Mouse (Mus musculus) mesoderm, embryonic 11.5 days (tissue): ENCODE data around the gene Ahcyl2.
A peak's percentile ranks its signal among the peaks of the same experiment; 100 is the strongest.

Experiments used
- DNase-seq: peaks from one replicate; pipeline ENCODE4 v3.0.0-alpha.2; 2012; ENCODE audit warnings: low read depth, low spot score

Ahcyl2 gene

DNA sequence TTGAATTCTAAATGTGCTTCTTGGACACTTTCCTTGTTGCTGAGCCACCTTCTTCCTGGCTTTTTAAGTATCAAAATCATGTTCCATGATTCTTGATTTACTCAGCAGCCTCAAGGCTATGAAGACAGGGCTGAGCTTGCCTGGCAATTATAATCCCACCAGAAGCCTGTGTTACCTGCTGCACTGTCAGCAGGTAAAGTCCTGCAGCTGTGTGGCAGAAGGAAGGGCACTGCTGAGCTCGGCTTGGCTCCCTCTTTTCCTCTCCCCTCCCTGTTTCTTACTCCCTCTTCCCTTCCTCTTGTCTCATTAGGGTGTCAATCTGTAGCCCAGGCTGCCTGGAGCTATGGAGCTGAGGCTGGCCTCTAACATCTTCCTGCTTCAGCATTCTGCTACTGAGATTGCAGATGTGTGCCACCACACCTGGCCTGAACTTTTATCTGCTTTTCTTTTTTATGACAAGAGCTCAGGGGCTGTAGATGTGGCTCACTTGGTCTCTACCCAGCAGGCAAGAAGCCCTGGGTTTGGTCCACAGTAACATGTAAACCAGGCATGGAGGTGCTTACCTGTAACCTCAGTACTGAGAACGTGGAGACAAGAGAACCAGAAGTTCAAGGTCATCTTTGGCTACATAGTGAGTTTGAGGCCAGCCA, 3.0 kb downstream of the Ahcyl2 start:
- DNase-seq, result no peak

DNA sequence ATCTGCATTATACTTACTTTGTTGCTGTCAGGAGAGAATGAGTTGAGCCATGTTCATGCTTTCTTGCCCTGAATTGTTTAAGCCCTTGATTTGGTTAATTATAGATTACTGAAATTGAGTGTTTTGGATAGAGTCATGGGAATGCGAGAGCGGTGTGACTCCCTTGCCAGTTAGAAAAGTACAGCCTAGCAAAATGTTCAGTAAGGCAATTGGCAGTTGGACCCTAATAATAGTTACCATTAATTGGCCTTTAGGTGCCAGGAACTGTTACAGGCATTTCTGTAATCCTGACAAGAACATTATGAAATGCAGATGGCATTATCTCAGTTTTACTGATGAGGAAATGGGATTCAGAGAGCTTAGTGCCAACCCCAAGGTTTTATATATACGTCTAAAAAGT, 4.4 kb downstream of the Ahcyl2 start:
- no peak for DNase-seq

DNA sequence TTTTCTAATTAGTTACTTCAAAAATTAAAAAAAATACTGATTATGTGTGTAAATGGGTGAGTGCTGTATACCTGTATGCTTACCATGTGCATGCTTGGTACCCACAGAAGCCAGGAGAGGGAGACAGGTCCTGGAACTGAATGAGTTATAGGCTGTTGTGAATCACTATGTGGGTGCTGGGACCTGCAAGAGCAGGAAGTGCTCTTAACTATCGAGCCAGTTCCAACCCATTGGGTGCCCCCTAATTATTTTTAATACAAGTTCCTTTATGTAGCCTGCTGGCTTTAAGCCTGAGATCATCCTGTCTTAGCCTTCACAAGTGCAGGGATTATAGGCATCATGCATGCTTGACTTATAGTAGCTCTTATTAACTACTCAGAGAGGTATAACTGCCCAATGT, 6.3 kb downstream of the Ahcyl2 start:
- no peak for DNase-seq

DNA sequence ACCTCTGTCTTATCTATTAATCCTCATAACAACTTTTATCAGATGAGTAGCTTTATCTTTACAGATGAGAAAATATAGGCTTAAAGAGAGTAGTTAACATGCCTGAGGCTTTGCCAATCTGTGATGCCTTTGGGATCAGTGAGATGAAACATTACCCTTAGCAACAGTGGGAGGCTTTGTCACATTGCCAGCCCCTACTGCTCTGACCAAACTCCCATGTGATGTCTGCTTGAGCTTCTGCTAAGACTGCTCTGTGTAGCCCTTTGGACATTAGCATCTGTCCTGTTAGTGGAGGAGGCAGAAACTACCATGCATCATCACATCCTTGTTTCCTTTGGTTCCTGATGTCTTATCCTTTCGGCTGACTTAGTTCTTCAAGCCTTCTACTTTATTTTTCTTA, 7.8 kb downstream of the Ahcyl2 start:
- no peak for DNase-seq

DNA sequence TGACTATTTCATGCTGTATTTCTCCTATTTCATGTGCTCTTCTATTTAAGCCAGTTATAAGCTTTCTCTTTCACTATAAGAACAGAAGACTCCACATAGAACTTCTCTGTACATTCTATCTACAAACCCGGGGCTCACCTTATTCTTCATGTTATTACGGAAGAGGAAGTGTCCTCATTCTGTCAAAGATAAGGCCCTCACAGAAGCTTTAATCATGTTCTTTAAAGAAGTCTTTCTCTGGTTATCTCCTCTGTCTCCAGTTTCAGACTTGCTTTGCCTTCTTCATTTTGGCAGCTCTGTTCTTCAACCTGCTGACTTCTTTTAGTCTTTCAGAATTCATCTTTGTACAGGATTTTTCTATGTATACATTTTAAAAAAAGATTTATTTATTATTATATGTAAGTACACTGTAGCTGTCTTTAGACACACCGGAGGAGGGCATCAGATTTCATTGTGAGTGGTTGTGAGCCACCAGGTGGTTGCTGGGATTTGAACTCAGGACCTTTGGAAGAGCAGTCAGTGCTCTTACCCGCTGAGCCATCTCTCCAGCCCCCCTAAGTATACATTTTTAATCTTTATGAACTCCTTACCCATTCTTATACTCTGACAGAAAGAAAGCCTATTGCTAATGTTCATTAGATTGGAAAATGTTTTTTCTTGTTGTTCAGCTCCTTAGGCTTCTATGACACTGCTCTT, 8.9 kb downstream of the Ahcyl2 start:
- DNase-seq, result no peak

DNA sequence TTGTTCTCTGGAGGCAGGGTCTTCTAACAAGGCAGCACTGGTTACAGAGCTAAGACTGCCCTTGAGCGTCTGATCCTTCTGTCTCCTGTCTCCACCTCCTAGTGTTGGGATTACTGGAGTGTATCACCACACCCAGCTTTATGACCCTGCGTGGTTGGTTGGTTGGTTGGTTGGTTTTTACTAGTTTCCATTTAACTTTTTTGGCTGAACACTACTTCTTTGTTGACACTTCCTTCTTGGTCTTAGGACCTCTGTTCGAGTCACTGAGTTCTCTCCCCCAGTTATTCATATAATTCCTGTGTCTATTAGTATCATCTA, 9.4 kb downstream of the Ahcyl2 start:
- DNase-seq, result no peak

DNA sequence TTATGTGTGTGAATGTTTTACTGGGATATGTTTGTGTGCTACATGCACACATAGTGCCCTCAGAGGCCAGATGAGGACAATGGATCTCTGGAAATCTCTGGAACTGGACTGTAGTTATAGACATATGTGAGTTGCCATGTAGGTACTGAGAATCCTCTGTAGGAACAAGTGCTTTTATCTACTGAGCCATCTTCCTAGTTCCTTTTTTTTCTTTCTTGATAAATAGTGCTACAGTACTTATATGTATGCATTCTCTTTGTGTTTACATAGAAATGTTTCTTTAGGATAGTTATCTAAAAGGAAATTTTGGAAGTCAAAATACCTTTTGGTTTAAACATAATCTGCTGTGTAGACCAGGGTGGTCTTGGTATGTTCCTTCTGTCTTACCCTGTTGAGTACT, 12.3 kb downstream of the Ahcyl2 start:
- DNase-seq, result no peak

DNA sequence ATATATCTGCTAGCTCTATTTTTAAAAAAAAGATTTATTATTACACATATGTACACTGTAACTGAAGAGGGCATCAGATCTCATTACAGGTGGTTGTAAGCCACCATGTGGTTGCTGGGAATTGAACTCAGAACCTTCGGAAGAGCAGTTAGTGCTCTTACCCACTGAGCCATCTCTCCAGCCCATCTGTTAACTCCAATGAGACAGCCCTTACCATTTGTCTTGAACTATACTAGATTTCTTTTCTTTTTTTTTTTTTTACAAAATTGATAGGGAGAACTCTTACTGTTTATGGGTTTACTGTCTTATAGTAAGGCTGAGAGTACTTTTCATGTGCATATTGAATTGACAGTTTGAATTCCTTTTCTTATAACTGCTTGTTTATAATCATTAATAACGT, 12.8 kb downstream of the Ahcyl2 start:
- no peak for DNase-seq

DNA sequence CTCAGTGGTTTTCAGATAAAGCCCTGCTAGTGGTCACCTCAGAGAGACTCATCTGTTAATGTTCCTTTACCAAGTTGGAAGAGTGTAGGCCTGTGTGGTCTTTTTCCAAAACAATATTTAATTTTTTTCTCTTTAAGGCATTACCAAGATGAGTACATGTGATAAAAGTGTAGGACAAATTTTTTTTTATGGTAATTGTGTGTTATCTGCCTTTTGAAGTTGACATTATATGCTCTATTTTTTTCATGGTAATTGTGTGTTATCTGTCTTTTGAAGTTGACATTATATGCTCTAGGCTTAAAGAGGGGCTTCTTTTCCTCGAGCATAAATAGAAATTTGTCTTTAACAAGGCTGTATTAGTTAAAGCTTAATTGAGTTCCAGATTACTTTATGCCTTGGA, 14.4 kb downstream of the Ahcyl2 start:
- no peak for DNase-seq

DNA sequence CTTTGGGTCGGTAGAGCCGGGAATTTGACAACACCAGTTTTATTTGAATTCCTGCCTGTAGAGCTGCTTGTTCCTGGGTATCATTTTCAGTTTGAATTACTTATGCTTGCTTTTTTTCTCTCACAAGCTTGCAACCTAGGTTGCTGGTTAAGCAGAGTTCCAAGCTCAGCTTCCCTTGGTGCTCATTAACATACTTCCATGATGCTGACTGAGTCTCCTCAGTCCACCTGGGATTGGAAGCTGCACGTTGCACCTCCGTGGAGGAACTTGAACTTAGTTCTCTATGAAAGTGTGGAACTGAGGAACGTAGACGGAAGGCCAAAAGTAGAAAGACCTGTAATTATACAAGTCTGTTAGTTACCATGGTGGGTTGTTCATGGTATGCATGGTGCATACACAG, 16.1 kb downstream of the Ahcyl2 start:
- no peak for DNase-seq

DNA sequence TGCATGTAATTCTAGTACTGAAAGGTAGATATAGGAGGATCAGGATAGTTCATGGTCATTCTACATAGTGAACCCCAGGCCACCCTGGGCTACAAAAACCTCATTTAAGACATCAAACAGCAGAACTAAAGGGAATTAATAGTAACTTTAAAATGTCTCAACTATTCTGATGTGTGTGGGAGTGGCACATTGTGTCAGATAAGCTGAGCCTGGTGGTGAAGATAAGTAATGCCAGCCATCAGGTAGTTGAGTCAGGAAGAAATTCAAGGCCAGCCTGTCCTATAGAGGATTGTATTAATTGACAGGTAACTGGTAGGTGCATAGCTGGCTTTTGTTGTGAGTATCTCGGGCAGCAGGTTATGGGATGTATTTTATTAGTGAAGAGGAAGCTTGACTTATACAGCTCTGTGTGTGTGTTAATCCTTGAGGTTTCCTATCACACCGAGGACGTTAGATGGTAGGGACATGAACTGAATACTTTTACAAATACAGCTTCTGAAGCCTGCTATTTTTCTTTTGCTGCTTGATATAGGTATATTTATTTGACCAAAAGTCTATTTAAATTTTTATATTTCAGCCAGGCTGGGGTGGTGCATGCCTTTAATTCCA, 16.7 kb downstream of the Ahcyl2 start:
- DNase-seq, result no peak

DNA sequence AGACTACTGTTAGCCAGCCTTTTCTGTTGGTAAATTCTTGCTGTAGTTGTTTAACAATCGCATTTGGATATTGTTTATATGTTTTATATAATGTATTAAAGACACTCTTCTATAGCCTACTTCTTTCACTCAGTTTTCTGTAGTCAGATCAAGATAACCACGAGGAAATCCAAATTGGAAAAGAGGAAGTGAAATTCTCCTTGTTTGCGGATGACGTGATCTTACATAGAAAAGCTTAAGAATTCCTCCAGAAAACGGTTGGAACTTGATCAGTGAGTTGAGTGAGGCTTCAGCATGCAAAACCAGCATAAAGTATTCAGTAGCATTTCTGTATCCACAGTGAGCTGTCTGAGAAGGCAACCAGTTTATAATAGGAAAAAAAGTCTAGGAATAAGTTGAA, 17.9 kb downstream of the Ahcyl2 start:
- no peak for DNase-seq

DNA sequence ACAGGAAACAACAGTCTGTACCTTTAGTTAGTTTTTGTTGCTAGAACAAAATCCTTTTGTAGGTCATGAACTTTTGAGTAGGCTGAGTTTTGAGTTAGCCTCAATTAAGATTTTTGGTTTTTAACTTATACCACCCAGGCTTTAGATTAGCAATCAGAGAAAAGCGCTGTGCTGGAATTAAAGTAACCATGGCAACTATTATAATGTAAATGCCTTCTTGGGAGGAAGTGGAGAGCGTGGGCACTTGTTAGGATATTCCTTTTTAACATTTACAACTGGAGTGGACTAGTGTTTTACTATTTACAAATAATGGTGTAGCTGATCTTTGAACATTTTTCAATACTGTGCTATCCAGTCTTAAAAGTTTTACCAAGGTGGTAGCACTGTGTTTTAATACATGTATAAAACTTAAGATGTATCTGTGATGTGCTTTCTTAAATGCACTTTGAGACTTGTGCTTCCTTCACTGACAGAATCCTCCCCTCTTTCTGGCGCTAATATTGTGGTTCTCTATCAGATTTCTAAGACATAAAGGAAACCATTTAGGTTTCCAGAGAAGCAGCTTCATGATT, 21.1 kb downstream of the Ahcyl2 start:
- no peak for DNase-seq

DNA sequence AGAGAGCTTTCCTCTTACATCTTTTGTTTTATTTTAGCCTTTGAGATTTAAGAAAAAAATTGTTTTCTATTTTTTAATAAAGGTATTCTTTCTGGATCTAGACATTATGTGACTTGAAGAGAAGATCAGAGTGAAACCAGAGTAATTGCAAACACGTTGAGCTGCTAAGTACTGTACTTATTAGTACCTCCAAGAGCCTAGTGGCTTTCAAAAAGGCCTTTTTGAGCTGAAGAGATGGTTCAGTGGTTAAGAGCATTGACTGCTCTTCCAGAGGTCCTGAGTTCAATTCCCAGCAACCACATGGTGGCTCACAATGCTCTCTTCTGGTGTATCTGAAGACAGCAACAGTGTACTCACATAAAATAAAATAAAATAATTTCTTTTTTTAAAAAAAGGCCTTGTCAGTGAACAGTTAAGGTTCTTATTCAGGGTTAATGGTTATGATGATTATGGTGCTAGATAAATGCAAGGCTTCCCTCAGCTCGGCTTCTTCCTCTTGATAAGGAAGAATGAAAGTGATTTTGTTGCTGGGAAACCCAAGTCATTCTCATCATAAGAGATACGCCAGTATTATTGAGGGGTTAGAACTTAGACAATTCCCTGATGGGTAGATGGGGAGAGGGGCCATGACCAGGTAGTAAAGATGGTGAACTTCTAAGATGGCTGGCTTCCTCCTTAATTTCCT, 22.3 kb downstream of the Ahcyl2 start:
- no peak for DNase-seq

DNA sequence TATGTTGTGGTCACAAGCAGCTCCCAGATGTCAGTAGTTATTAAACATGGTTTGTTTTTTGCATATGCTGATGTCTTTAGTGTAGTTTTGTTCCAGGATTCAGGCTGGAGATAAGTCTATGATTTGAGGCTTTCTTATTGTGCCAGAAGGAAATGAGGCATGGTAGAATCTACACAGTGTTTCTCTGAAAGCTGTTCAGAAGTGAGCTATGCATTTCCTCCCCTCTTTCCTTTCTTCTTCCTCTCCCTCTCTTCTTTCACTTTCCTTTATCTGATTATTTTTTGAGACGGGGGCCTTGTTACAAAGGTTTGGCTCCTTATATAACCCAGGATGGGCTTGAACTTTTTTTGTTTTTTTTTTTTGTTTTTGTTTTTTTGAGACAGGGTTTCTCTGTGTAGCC, 25.7 kb downstream of the Ahcyl2 start:
- DNase-seq, result no peak

DNA sequence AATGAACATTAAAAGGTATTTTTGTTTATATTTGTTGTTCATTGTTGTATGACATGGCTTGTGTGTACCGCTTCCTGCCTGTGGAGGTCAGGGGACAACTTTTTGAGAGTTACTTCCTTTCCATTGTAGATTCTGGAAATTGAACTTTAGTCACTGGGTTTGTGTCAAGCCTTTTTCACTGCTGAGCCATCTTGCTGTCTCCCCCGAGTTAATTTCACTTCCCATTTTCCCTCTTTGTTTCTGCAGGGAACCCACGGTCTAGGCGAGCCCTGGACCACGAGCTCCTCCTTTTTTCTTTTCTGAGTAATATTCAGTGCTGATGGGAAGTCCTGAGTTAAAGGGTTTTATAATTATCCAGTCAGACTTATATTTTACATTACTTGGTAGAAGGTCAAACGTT, 26.8 kb downstream of the Ahcyl2 start:
- no peak for DNase-seq

DNA sequence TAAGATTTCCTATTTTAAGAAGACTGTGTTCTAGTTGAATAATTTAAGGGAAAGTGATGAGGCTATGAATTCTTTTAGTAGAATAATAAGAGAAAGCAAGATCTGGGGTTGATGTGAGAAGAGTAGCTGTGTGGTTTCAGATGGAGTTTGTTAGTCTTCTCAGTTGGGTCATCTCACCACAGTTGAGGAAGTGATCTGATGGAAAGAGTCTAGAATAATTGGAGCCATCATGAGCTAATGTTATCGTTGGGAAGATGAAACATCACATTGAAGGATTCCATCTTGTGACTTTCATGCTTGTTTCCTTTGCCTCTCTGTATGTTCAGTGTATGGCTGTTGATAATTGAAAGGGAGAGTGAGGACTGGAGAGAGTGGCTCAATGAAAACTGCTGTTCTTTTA, 35.2 kb downstream of the Ahcyl2 start:
- DNase-seq, result no peak

DNA sequence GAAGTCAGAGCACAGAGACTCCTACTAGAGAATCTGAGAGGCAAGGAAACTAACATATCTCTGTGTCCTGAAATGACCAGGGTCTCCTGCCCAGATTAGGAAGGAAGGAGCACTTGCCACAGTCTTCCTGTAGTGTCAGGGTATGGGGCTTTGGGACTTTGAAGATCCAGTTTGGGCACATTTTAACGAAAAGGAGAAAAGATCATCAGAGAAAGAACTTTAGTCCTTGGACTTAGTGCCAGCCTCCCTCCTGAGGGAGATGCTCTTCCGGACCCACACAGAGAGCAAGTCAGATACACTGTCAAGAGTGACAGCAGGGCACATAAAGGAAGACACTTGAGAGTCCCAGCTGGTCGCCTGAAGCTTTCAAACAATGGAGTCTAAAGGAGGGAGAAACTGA, 36.2 kb downstream of the Ahcyl2 start:
- DNase-seq, result no peak

DNA sequence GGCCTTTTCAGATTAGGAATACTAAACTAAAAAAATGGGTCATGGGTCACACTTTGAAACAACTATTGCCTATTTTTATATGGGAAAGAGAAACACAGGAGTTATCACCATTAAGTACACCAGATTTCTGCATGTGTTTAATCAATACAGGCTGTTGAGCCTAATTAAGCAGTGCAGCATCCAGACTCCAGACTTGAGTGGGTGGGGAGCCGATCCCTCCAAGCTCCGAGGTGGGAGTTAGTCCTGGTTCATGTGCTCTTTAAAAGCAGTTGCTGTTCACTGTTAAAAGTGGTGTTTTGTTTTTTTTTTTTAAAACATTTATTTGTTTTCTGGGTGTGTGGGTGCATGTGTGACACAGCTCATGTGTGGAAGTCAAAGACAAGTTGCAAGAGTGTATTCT, 37.6 kb downstream of the Ahcyl2 start:
- no peak for DNase-seq

DNA sequence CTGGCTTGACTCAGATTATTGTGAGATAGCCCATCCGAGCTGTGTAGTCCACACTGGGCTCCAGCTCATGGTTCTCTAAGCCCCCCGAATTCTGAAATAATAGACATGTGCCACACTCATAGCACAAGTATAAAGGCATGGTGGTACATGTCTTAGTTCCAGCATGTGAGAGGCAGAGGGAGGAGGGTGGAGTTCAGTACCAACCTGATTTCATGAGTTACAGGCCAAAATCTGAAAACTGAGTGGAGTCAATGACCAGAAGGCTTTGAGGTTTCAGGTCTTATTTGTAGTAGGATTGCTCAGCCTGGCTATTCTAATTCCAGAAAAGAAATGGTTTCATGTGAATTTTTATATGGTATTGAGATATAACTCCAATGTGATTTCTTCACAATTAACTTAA, 44.3 kb downstream of the Ahcyl2 start:
- no peak for DNase-seq

DNA sequence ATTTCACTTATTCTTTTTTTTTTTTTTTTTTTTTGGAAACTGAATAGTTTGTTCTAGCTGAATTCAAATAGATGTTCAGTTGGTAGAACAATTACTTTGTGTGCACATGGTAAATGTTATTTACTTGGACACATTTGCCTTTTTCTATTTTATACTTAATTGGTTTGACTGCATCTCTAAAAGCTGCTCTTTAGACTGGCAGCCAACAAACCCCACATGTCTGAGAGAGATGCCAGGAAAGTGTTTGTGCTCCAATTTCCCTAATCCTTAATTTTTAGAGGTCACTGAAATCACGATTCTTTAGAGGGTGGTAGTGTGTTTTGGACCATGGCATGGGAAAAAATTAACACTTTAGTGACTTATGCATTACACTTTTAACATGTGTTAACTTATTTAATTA, 44.8 kb downstream of the Ahcyl2 start:
- no peak for DNase-seq

DNA sequence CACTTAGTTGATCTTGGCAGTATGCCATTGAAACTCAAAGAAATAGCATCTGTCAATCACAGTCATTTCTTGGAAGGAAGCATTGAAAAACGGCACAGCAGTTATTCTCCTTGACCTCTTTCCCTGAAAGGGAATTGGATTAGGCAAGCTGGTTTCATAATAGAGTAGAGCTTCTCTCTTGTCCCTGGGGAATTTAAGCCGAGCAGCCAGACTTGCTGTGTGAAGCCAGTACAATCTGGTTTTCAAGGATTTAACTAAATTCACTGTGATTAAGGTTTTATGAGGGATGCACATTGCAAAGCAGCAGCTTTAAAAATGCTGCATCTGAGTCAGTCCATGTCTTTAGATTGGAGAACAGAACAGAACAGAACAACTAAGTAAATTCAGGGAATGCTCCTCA, 46.8 kb downstream of the Ahcyl2 start:
- peak; percentile 22 for DNase-seq

DNA sequence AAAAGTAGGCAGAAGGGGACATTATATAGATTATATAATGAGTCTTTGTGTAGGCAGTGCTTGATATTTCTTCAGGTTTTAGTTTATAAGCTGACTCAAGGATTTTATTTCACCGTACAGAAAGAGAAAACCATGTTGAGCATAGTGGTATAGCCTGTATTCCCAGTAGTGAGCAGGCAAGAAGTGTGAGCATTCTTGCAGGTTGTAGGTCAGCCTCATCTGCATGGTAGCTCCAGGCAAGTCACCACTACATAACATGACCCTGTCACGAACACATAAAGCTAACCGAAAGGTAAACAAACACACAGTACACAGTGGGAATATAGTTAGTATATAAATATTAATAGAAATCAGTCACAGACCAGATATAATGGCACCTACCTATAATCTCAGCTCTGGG, 47.2 kb downstream of the Ahcyl2 start:
- no peak for DNase-seq
